Mouse (Mus musculus) gastrocnemius, postnatal 14 days (tissue): ENCODE results near the gene Pde4d. TPM values are rescaled to one million over a fixed set of nuclear protein-coding genes. Genes with fewer than 3 reads are reported as not detected.

ENCODE experiments used
- DNase-seq: peaks from one replicate; pipeline ENCODE4 v3.0.0; 2021; ENCODE audit warnings: mixed read lengths
- intact Hi-C: fragments of 180-260 bp; cut with DNase I; formaldehyde crosslinking; loops from one replicate; pipeline ENCODE4 v1.15.1; 2025; ENCODE audit warnings: low total_unique reads
- total RNA-seq, 2 experiments: library from RNA; stranded (reverse); gene quantifications; 2 replicates each; pipeline ENCODE4 v1.2.3; 2021

Pde4d gene
- total RNA-seq, 2 experiments from 2014 or later, result 91.2 to 126 TPM

- DNase-seq, result no peak
- intact Hi-C loops, result no loop called here
Measured at GRCm38 (mm10) chr13:109407371-109407770, 957.6 kb downstream of the Pde4d start.

DNA sequence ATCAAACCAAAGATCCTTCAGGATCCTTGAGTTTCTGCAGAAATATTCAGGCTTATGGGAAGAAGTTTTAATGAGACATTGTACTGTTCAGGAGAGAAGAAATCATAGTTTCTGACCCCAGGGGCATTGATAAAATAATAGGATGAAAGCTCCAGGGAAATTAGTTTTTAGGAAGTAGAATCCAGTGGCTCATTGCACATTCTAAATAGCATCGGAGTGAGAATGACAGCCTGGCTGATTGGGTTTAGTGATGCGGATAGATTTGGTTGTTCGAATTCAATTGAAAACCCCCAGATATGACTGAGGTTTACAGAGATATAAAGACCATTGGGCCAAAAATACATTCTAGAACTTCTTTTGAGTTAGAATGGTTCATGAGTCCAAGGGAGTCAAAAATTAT is 970.7 kb downstream of the Pde4d start:
- no peak for DNase-seq
- intact Hi-C loops, result no loop called here

DNA sequence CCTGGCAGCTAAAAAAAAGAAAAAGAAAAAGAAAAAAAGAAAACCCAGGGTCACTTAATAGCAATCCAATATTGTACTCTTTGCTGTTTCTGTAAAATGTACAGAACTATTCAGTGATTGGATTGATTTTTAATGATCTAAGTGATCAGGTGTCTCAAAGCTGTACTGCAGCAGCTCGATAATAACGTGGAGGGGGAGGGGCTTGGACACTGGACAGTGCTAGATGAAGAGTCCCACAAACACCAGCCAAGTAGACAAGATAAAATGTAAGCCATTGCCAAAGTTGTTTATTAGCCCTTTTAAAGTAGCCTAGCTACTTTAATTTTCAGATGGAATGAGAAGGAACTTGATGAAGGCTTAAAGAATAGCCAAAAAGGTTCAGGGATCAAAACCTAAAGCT is 975.2 kb downstream of the Pde4d start:
- DNase-seq, result no peak
- intact Hi-C loops, result no loop called here

DNA sequence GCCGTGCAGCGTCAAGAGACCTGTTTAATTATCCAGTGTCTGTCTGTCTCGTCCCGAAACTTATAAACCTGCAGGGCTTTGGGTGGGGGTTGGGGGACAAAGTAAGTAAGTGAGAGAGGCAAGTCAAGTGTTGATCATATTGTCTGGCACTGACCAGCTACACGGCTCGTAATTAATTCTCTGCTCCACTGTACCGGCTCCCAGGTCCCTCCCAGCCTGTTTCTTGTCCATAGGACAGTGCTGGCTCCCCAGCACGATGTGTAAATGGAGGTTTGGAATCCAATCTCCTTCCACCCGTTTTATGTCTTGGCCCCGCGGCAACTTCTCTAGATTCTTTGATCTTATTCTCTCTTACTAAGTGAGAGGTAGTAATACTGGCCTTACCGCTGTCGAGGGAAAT is 975.8 kb downstream of the Pde4d start:
- DNase-seq, result no peak
- intact Hi-C loops, result no loop called here

DNA sequence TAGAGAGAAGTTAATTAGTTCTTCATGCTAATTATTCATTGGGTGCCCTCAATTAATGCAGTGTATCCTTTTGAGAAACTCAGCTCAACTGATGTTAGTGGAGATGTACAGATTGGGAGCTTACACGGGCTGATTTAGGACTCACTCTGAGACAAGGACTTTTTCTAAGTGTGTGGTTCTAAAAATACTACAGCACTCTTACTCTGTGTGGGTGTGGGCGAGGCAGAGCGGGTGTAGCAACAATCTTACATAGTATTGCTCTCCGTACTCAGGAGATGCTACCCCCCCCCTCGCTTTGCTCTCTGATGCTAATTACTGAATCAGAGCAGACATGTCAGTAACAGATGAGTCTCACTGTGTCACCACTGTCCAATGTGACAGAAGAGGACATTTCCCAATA is 976.3 kb downstream of the Pde4d start:
- intact Hi-C loops, result no loop called here
- no peak for DNase-seq

DNA sequence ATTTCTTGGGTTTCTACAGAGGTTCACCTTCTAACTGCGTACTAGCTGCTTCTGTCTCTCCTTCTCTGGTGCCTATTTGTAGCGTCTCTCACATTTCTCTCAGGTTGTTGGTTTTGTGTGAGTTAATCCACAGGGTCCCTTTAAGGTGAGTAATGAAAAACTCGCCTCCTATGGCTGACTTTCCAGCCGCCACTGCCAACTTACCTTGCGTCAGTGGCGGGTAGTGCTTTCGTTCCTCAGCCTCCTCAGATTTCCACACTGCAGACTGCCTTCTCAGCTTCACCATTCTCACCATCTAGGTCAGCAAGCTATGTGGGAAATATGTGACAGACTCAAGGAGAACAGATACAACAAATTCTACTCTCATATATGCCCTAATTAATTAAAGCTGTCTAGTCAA is 977.8 kb downstream of the Pde4d start:
- no peak for DNase-seq
- intact Hi-C loops, result no loop called here

DNA sequence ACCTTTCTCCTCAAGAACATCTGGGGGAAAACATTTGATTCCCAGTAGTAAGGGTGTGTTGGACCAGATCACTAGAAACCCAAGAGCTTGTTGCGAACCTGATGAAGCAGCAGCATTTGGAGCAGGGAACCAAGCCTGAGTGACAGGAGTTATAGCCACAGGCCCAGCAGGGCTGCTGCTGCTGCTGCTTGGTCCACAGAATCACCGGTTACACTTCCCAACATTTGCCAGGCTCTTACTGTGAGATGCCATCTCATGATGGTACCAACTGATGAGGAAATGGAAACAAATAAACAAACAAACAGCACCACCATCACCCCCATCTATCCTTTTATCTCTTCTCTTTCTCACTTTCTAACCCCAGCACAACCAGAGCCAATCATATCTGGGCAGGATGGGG is 979.8 kb downstream of the Pde4d start:
- DNase-seq, result no peak
- intact Hi-C loops, result no loop called here

GRCm38 (mm10) chr13:109437231-109437776 is 987.6 kb downstream of the Pde4d start:
- intact Hi-C loops, result no loop called here
- no peak for DNase-seq

GRCm38 (mm10) chr13:109439436-109440161 is 989.9 kb downstream of the Pde4d start:
- intact Hi-C loops, result loop anchor here (10.0 kb wide), 1 partner anchor 55 kb away; no protein-coding TSS in a partner anchor
- no peak for DNase-seq

- DNase-seq, result peak; percentile 62
- intact Hi-C loops, result loop anchor here (10.0 kb wide), 1 partner anchor 54 kb away; no protein-coding TSS in a partner anchor
Measured at GRCm38 (mm10) chr13:109440331-109440730, 990.6 kb downstream of the Pde4d start.

DNA sequence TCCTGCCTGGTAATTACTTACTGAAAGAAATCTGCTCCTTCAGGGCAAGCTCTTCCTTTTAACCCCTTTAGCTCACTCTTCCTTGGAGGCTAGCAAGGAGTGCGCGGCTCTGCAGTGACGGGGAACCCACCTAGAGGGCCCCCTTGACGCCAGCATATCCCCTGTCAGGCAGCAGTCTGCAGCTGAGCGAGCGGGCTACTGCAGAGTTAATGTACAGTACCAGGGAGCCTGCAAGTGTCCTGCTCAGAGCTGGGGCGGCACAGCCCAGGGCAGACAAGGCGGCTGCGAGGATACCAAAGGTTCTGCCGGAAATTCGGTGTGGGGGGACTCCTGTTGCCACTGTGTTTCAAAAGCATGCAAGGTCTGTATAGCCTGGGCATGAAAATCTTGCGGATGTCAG is 991.1 kb downstream of the Pde4d start:
- intact Hi-C loops, result loop anchor here (10.0 kb wide), 1 partner anchor 54 kb away; no protein-coding TSS in a partner anchor

DNA sequence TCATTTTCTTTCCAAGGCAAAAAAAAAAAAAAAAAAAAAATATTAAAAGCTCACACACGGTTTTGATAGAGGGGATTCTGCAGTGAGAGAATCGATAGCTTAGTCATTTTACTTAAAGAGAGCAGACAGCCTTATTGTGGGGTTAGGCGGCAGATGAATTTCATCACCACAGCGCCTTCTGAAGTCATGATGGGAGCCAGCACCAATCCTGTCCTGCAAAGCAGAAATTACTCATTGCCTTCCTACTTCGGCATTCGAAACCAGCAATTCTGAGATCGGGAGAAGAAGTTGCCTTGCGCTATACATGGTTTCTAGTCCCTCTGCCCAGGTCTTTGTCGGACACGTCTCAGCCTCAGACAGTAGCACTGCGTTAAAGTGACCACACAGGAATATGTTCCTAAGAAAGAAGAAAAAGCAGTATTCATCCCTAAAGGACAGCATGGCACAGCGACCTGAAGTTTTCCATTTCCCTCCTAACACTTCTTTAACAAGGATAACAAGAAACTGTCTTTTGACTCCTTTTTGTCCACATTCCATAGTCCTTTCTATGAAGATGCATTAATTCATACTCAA is 991.7 kb downstream of the Pde4d start:
- no peak for DNase-seq
- intact Hi-C loops, result loop anchor here (10.0 kb wide), 1 partner anchor 53 kb away; no protein-coding TSS in a partner anchor

More for the DNA sequence above, 991.1 kb downstream of the Pde4d start:
- DNase-seq, result peak; percentile 79

- intact Hi-C loops, result loop anchor here (10.0 kb wide), 1 partner anchor 49 kb away; no protein-coding TSS in a partner anchor
Measured at GRCm38 (mm10) chr13:109446138-109446537, 996.4 kb downstream of the Pde4d start.

GRCm38 (mm10) chr13:109448121-109448520 is 998.4 kb downstream of the Pde4d start:
- no peak for DNase-seq
- intact Hi-C loops, result loop anchor here (10.0 kb wide), 1 partner anchor 47 kb away; no protein-coding TSS in a partner anchor

More at GRCm38 (mm10) chr13:109446138-109446537, 996.4 kb downstream of the Pde4d start:
- no peak for DNase-seq

- intact Hi-C loops, result no loop called here
Measured at GRCm38 (mm10) chr13:109474344-109474743, 1024.6 kb downstream of the Pde4d start.

GRCm38 (mm10) chr13:109481446-109481845 is 1031.7 kb downstream of the Pde4d start:
- DNase-seq, result peak; percentile 3
- intact Hi-C loops, result no loop called here

More at GRCm38 (mm10) chr13:109474344-109474743, 1024.6 kb downstream of the Pde4d start:
- no peak for DNase-seq

GRCm38 (mm10) chr13:109486166-109486565 is 1036.4 kb downstream of the Pde4d start:
- no peak for DNase-seq
- intact Hi-C loops, result no loop called here

GRCm38 (mm10) chr13:109487378-109487777 is 1037.6 kb downstream of the Pde4d start:
- peak; percentile 12 for DNase-seq
- intact Hi-C loops, result no loop called here

GRCm38 (mm10) chr13:109490853-109491252 is 1041.1 kb downstream of the Pde4d start:
- no peak for DNase-seq
- intact Hi-C loops, result loop anchor here (10.0 kb wide), 1 partner anchor 46 kb away; no protein-coding TSS in a partner anchor

DNA sequence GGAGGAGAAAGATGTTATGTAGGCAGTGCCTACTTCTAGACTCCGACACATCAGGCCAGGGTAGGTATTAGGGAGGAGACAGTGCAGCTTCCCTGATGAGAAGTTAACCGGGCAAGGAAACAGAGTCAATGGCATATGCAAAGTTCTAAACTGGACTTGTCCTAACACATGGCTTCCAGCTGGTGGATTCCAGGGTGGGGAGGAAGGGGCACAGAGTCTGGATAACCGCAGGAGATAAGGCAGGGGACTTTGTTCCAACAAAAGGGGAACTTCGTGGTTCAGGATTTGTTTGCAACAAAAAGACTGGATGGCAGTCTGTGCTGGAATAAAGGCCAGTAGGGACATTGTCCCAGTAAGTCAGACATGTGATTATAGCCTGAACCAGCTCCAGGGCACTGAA is 1042.1 kb downstream of the Pde4d start:
- no peak for DNase-seq
- intact Hi-C loops, result loop anchor here (10.0 kb wide), 1 partner anchor 47 kb away; no protein-coding TSS in a partner anchor
